Mouse (Mus musculus) embryonic facial prominence, embryonic 11.5 days (tissue): ENCODE data around the gene Sdf2. TPM values are rescaled to one million over a fixed set of nuclear protein-coding genes. Genes with fewer than 3 reads are reported as not detected.
A peak's percentile ranks its signal among the peaks of the same experiment; 100 is the strongest.

Experiments used
- ATAC-seq: fragments of 200-750 bp; cut with Nextera tagmentation; replicated peaks from 2 replicates; pipeline ENCODE4 v1.8.0; 2017; ENCODE audit warnings: low read depth; ENCODE audit not compliant: insufficient number of reproducible peaks, low FRiP score, low TSS enrichment
- DNase-seq: peaks from one replicate; pipeline ENCODE4 v3.0.0-alpha.2; 2015; ENCODE audit warnings: low spot score
- H3K27ac ChIP-seq: fragments of 300-500 bp; sonication (generic); replicated peaks from 2 replicates; pipeline ENCODE4 v1.5.1; 2014; ENCODE audit warnings: mild to moderate bottlenecking, low read depth, low read length, control low read depth
- H3K27me3 ChIP-seq: fragments of 300-500 bp; sonication (generic); 2 replicates; pipeline ENCODE4 v1.6.1; 2014; ENCODE audit warnings: mild to moderate bottlenecking, low read length, moderate library complexity, mixed read lengths; ENCODE audit not compliant: control insufficient read depth, insufficient read depth
- H3K36me3 ChIP-seq: fragments of 300-500 bp; sonication (generic); replicated peaks from 2 replicates; pipeline ENCODE4 v1.6.1; 2014; ENCODE audit warnings: low read depth, mild to moderate bottlenecking, low read length, moderate library complexity, mixed read lengths; ENCODE audit not compliant: control insufficient read depth, insufficient read depth
- H3K4me1 ChIP-seq: fragments of 300-500 bp; sonication (generic); 2 replicates; pipeline ENCODE4 v1.6.1; 2014; ENCODE audit warnings: low read length, mixed read lengths; ENCODE audit not compliant: control insufficient read depth, insufficient read depth
- H3K4me2 ChIP-seq: fragments of 300-500 bp; sonication (generic); 2 replicates; pipeline ENCODE4 v1.6.1; 2014; ENCODE audit warnings: low read depth, mild to moderate bottlenecking, control low read depth, low read length, moderate library complexity
- H3K4me3 ChIP-seq: fragments of 300-500 bp; sonication (generic); 2 replicates; pipeline ENCODE4 v1.5.1; 2014; ENCODE audit warnings: low read depth, low read length, control low read depth
- H3K9ac ChIP-seq: fragments of 300-500 bp; sonication (generic); replicated peaks from 2 replicates; pipeline ENCODE4 v1.6.1; 2014; ENCODE audit warnings: mild to moderate bottlenecking, control low read depth, low read length
- H3K9me3 ChIP-seq: fragments of 300-500 bp; sonication (generic); replicated peaks from 2 replicates; pipeline ENCODE4 v1.6.1; 2016; ENCODE audit warnings: mild to moderate bottlenecking, low read length, inconsistent platforms, mixed read lengths; ENCODE audit not compliant: control insufficient read depth
- WGBS: fragments of 180-500 bp; shearing (Covaris S2); extraction: QIAGEN DNeasy Blood & Tissue Kit; methylation state at CpG from one replicate; pipeline ENCODE4 v1.1.7; 2014; 5-methylcytosine and 5-hydroxymethylcytosine counted together
- polyA plus RNA-seq: library from polyadenylated mRNA; unstranded; fragments of >200 nt; fragmentation: Nextera tagmentation; extraction: Ambion mirVana; gene quantifications from 2 replicates; pipeline ENCODE4 v1.2.1, GENCODE M21; 2014

The Sdf2 gene
- polyA plus RNA-seq, 1 experiment from 2014 or later = 47.3 TPM

GRCm38 (mm10) chr11:78213086-78213817 is 32.3 kb upstream of the Sdf2 start:
- 95% methylated on average over 14 of the region's 14 CpGs for WGBS
- H3K9ac ChIP-seq = no peak overlapping the region

GRCm38 (mm10) chr11:78215709-78216317 is 29.7 kb upstream of the Sdf2 start:
- Histone ChIP-seq H3K4me3 (no peak overlapping the region), H3K4me1 (no peaks in the 10 kb centered on the region), H3K9me3 (no peaks in the 10 kb centered on the region), H3K9ac (no peak overlapping the region), H3K27me3 (no peaks in the 10 kb centered on the region), H3K36me3 (peaks cover 21% of the 10 kb centered on the region), H3K27ac (no peak overlapping the region), H3K4me2 (no peak overlapping the region)
- ATAC-seq (no peak), DNase-seq (no peak)
- 89% methylated on average over 11 of the region's 11 CpGs for WGBS

More at GRCm38 (mm10) chr11:78213086-78213817, 32.3 kb upstream of the Sdf2 start:
- H3K4me3 ChIP-seq = no peak overlapping the region
- H3K9me3 ChIP-seq = no peaks in the 10 kb centered on the region
- DNase-seq (no peak), ATAC-seq (no peak)
- H3K36me3 ChIP-seq = peaks cover 31% of the 10 kb centered on the region
- no peak overlapping the region for H3K27ac ChIP-seq
- no peak overlapping the region for H3K4me2 ChIP-seq
- H3K27me3 ChIP-seq = no peaks in the 10 kb centered on the region
- H3K4me1 ChIP-seq = no peaks in the 10 kb centered on the region

GRCm38 (mm10) chr11:78223586-78223985 is 22.0 kb upstream of the Sdf2 start:
- Histone ChIP-seq H3K9me3 (no peaks in the 10 kb centered on the region), H3K4me1 (no peaks in the 10 kb centered on the region), H3K27me3 (no peaks in the 10 kb centered on the region), H3K36me3 (peaks cover 26% of the 10 kb centered on the region), H3K4me2 (no peak overlapping the region), H3K9ac (no peak overlapping the region), H3K4me3 (no peak overlapping the region), H3K27ac (no peak overlapping the region)
- DNase-seq (no peak), ATAC-seq (no peak)
- WGBS = 90% methylated on average over 4 of the region's 4 CpGs

GRCm38 (mm10) chr11:78231518-78231917 is 14.0 kb upstream of the Sdf2 start:
- peaks cover 28% of the 10 kb centered on the region for H3K36me3 ChIP-seq
- no peak overlapping the region for H3K4me2 ChIP-seq
- H3K9ac ChIP-seq = no peak overlapping the region
- WGBS = 91% methylated on average over 6 of the region's 6 CpGs
- no peaks in the 10 kb centered on the region for H3K9me3 ChIP-seq
- ATAC-seq (no peak), DNase-seq (no peak)
- no peak overlapping the region for H3K27ac ChIP-seq
- no peak overlapping the region for H3K4me3 ChIP-seq
- no peaks in the 10 kb centered on the region for H3K4me1 ChIP-seq
- H3K27me3 ChIP-seq = no peaks in the 10 kb centered on the region

GRCm38 (mm10) chr11:78240193-78240857 is 5.2 kb upstream of the Sdf2 start:
- no peaks in the 10 kb centered on the region; the same call in none of the 2 replicates for H3K36me3 ChIP-seq
- H3K4me1 ChIP-seq = no peaks in the 10 kb centered on the region; the same call in 1 of the 2 replicates
- H3K27ac ChIP-seq = no peak overlapping the region
- 90% methylated on average over 9 of the region's 9 CpGs for WGBS
- H3K27me3 ChIP-seq = no peaks in the 10 kb centered on the region
- no peaks in the 10 kb centered on the region for H3K9me3 ChIP-seq
- ATAC-seq (no peak), DNase-seq (no peak)
- no peak overlapping the region for H3K9ac ChIP-seq
- H3K4me2 ChIP-seq = no peak overlapping the region
- H3K4me3 ChIP-seq = no peak overlapping the region

GRCm38 (mm10) chr11:78245261-78245626 is 302 bp upstream of the Sdf2 start:
- H3K27ac ChIP-seq = peak overlapping the region; percentile 64
- peak overlapping the region; percentile 80 for H3K9ac ChIP-seq
- no peaks in the 10 kb centered on the region for H3K9me3 ChIP-seq
- peak overlapping the region; percentile 65 for H3K4me3 ChIP-seq
- DNase-seq = peak; percentile 3
- H3K36me3 ChIP-seq = no peaks in the 10 kb centered on the region
- H3K4me1 ChIP-seq = no peaks in the 10 kb centered on the region; the same call in 1 of the 2 replicates
- H3K27me3 ChIP-seq = no peaks in the 10 kb centered on the region
- no peak for ATAC-seq
- WGBS = under 1% methylated on average over 19 of the region's 19 CpGs
- H3K4me2 ChIP-seq = peak overlapping the region; percentile 62

- ATAC-seq (no peak), DNase-seq (no peak)
- Histone ChIP-seq H3K4me1 (no peaks in the 10 kb centered on the region; the same call in 1 of the 2 replicates), H3K4me3 (peak overlapping the region; percentile 65), H3K4me2 (peak overlapping the region; percentile 44), H3K9me3 (no peaks in the 10 kb centered on the region), H3K9ac (peak overlapping the region; percentile 80), H3K27me3 (no peaks in the 10 kb centered on the region), H3K27ac (0 out of 2 replicates have a peak overlapping the region, but pooled peaks have one; percentile 64), H3K36me3 (no peaks in the 10 kb centered on the region; the same call in 1 of the 2 replicates)
- WGBS = 49% methylated on average over 7 of the region's 7 CpGs
Measured at GRCm38 (mm10) chr11:78246318-78247011, 919 bp downstream of the Sdf2 start.
